Mouse (Mus musculus): ENCODE measurements around the gene Hoxc5.

DNA sequence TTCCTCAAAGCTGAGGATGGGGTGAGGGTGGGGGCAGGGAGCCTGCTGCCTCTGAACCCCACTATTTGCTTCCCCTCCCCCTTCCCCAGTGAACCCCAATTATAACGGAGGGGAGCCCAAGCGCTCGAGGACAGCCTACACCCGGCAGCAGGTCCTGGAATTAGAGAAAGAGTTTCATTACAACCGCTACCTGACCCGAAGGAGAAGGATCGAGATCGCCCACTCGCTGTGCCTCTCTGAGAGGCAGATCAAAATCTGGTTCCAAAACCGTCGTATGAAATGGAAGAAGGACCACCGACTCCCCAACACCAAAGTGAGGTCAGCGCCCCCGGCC, 68.3 kb downstream of the Hoxc5 start:
- TF ChIP-seq POLR2A (IDR thresholded peaks at IDR 0.05; ENCODE audit: low read depth, low read length) (no peak), CTCF (IDR thresholded peaks at IDR 0.05; ENCODE audit: borderline replicate concordance, insufficient read depth, low read length) (no peak)
